Mouse (Mus musculus): ENCODE data around the gene Spink4.

DNA sequence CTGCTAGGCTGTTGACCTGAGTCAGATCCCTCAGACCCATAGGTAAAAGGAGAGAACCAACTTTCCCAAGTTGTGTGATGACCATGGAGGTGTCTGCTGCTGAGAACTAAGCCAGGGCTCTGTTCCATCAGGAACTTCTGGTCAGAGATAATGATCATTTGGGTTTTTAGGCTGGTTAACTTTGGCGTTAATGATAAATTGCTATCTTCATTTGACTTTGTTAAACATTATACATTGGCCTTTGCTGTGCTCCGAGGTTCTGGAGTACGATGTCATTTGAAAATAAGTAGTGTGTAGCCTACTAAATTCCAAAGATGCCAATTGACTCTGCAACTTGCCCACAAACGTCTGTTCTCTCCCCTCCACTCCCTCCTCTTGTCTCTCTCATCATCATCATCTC is 49.3 kb downstream of the Spink4 start:
- TF ChIP-seq MAFK (IDR thresholded peaks at IDR 0.05; ENCODE audit: insufficient read depth, low read depth, low read length) = no peak
- no peak for TF ChIP-seq ZC3H11A (IDR thresholded peaks at IDR 0.05; ENCODE audit: borderline replicate concordance, low read depth, low read length)
- no peak for TF ChIP-seq HCFC1 (IDR thresholded peaks at IDR 0.05; ENCODE audit: borderline replicate concordance, insufficient read depth, low read length)

Data from ES-E14 (cell line).